Mouse (Mus musculus) limb, embryonic 13.5 days (tissue): Measurements from ENCODE around the gene Lrrc29. TPM values are rescaled to one million over a fixed set of nuclear protein-coding genes. Genes with fewer than 3 reads are reported as not detected.

ENCODE experiments used
- ATAC-seq: fragments of 200-750 bp; cut with Nextera tagmentation; 2 replicates; pipeline ENCODE4 v1.8.0; 2017; ENCODE audit warnings: low read depth, moderate number of reproducible peaks, moderate TSS enrichment; ENCODE audit not compliant: low FRiP score
- H3K27ac ChIP-seq: fragments of 300-500 bp; sonication (generic); 2 replicates; pipeline ENCODE4 v1.5.1; 2015; ENCODE audit warnings: inconsistent platforms, mild to moderate bottlenecking, moderate library complexity
- H3K27me3 ChIP-seq: fragments of 300-500 bp; sonication (generic); 2 replicates; pipeline ENCODE4 v1.6.1; 2015; ENCODE audit warnings: mild to moderate bottlenecking, inconsistent platforms
- H3K36me3 ChIP-seq: fragments of 300-500 bp; sonication (generic); 2 replicates; pipeline ENCODE4 v1.6.1; 2015; ENCODE audit warnings: inconsistent platforms, mild to moderate bottlenecking, moderate library complexity
- H3K4me1 ChIP-seq: fragments of 300-500 bp; sonication (generic); 2 replicates; pipeline ENCODE4 v1.6.1; 2015; ENCODE audit warnings: inconsistent platforms
- H3K4me2 ChIP-seq: fragments of 300-500 bp; sonication (generic); replicated peaks from 2 replicates; pipeline ENCODE4 v1.6.1; 2015; ENCODE audit warnings: inconsistent platforms, mild to moderate bottlenecking, moderate library complexity
- H3K4me3 ChIP-seq: fragments of 300-500 bp; sonication (generic); 2 replicates; pipeline ENCODE4 v1.5.1; 2015; ENCODE audit warnings: moderate library complexity, mild to moderate bottlenecking, inconsistent platforms
- H3K9ac ChIP-seq: fragments of 300-500 bp; sonication (generic); 2 replicates; pipeline ENCODE4 v1.6.1; 2015; ENCODE audit warnings: mild to moderate bottlenecking, inconsistent platforms
- H3K9me3 ChIP-seq: fragments of 300-500 bp; sonication (generic); 2 replicates; pipeline ENCODE4 v1.6.1; 2016; ENCODE audit warnings: inconsistent platforms
- WGBS: fragments of 180-500 bp; shearing (Covaris S2); methylation state at CpG from one replicate; pipeline ENCODE4 v1.1.7; 2015; 5-methylcytosine and 5-hydroxymethylcytosine counted together
- polyA plus RNA-seq: library from polyadenylated mRNA; unstranded; fragments of >200 nt; fragmentation: Nextera tagmentation; extraction: Ambion mirVana; gene quantifications from 2 replicates; pipeline ENCODE4 v1.2.1, GENCODE M21; 2015

Lrrc29 gene
- polyA plus RNA-seq = 1.8 and 2.7 TPM in 2 replicates

GRCm38 (mm10) chr8:105326141-105326672 is at the start of gene Lrrc29, which contains the start of gene Tmem208:
TSS of gene Lrrc29 (minus strand) at chr8:105326278.
TSS of gene Tmem208 (plus strand) at chr8:105326354.
- Histone ChIP-seq H3K36me3 (peaks cover 48% of the 10 kb centered on the region), H3K4me2 (peak within 1 kb of the TSS; percentile 87), H3K4me3 (peak within 1 kb of the TSS; percentile 81), H3K9ac (peak within 1 kb of the TSS; percentile 87), H3K4me1 (peaks cover 25% of the 10 kb centered on the region), H3K9me3 (no peaks in the 10 kb centered on the region), H3K27me3 (no peaks in the 10 kb centered on the region), H3K27ac (peak within 1 kb of the TSS; percentile 85)
- ATAC-seq = peak; percentile 94
- WGBS = under 1% methylated on average over 36 of the region's 36 CpGs

DNA sequence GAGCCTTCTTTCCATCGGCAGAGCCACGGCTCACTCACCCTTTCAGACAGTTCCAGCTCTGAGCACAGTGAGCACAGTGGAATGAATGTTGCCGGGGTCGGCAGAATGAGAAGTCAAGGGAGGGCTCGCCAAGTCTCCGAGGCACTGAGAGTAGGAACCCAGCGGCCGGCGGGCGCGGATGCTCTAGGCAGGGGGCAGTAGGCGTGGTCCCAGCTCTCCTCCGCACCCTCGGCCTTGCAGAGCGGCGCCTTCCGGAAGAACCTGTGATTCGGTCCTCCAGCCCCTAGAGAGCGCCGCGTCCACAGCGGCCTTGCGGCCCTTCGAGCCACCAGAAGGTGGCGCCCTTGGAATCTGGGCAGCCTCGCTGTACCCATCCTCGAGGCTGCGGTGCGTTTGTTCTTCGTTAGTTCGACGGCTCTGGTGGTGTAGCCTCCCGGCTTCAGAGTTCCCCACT is 48.5 kb upstream of the Lrrc29 start:
- H3K4me1 ChIP-seq = peaks cover 38% of the 10 kb centered on the region
- H3K9me3 ChIP-seq = no peaks in the 10 kb centered on the region; the same call in 1 of the 2 replicates
- 0 out of 2 replicates have a peak overlapping the region, but pooled peaks have one; percentile 51 for H3K9ac ChIP-seq
- no peaks in the 10 kb centered on the region for H3K27me3 ChIP-seq
- peak overlapping the region; percentile 59 for H3K4me2 ChIP-seq
- no peak overlapping the region for H3K27ac ChIP-seq
- no peak for ATAC-seq
- peak overlapping the region; percentile 26 for H3K4me3 ChIP-seq
- H3K36me3 ChIP-seq = no peaks in the 10 kb centered on the region; the same call in 1 of the 2 replicates
- WGBS = 30% methylated on average over 33 of the region's 33 CpGs

- Histone ChIP-seq H3K27ac (no peak within 1 kb of the TSS), H3K4me3 (no peak within 1 kb of the TSS), H3K4me1 (peaks cover 23% of the 10 kb centered on the region), H3K9me3 (no peaks in the 10 kb centered on the region; the same call in 1 of the 2 replicates), H3K27me3 (no peaks in the 10 kb centered on the region), H3K4me2 (peak within 1 kb of the TSS; percentile 59; the same call in 1 of the 2 replicates), H3K9ac (no peak within 1 kb of the TSS), H3K36me3 (peaks cover 8% of the 10 kb centered on the region; the same call in 1 of the 2 replicates)
- ATAC-seq = no peak
- 53% methylated on average over 2 of the region's 2 CpGs for WGBS
Observed at GRCm38 (mm10) chr8:105373032-105373431, 47.0 kb upstream of the Lrrc29 start, which contains the start of gene Plekhg4. TSS of gene Plekhg4 (plus strand) at chr8:105373274.

GRCm38 (mm10) chr8:105372473-105372872 is 46.4 kb upstream of the Lrrc29 start:
- Histone ChIP-seq H3K4me1 (peaks cover 17% of the 10 kb centered on the region), H3K9me3 (no peaks in the 10 kb centered on the region; the same call in 1 of the 2 replicates), H3K9ac (no peak overlapping the region), H3K36me3 (peaks cover 14% of the 10 kb centered on the region; the same call in 1 of the 2 replicates), H3K4me3 (no peak overlapping the region), H3K27ac (no peak overlapping the region), H3K4me2 (no peak overlapping the region), H3K27me3 (no peaks in the 10 kb centered on the region)
- WGBS = 77% methylated on average over 9 of the region's 9 CpGs
- ATAC-seq = no peak

GRCm38 (mm10) chr8:105367107-105367506 is 41.0 kb upstream of the Lrrc29 start:
- no peak overlapping the region for H3K4me2 ChIP-seq
- WGBS = 72% methylated on average over 2 of the region's 2 CpGs
- peaks cover 50% of the 10 kb centered on the region for H3K36me3 ChIP-seq
- no peak overlapping the region for H3K4me3 ChIP-seq
- no peak overlapping the region for H3K9ac ChIP-seq
- no peaks in the 10 kb centered on the region; the same call in 1 of the 2 replicates for H3K9me3 ChIP-seq
- H3K27ac ChIP-seq = no peak overlapping the region
- H3K4me1 ChIP-seq = peaks cover 3% of the 10 kb centered on the region; the same call in 1 of the 2 replicates
- ATAC-seq = no peak
- H3K27me3 ChIP-seq = no peaks in the 10 kb centered on the region

- no peak overlapping the region for H3K4me3 ChIP-seq
- H3K4me2 ChIP-seq = no peak overlapping the region
- H3K9ac ChIP-seq = 0 out of 2 replicates have a peak overlapping the region, but pooled peaks have one; percentile 1
- peak; percentile 69; the same call in 1 of the 2 replicates for ATAC-seq
- H3K36me3 ChIP-seq = peaks cover 50% of the 10 kb centered on the region
- H3K9me3 ChIP-seq = no peaks in the 10 kb centered on the region; the same call in 1 of the 2 replicates
- no peak overlapping the region for H3K27ac ChIP-seq
- H3K27me3 ChIP-seq = no peaks in the 10 kb centered on the region
- H3K4me1 ChIP-seq = peaks cover 15% of the 10 kb centered on the region; the same call in 1 of the 2 replicates
- WGBS = 71% methylated on average over 12 of the region's 12 CpGs
Observed at GRCm38 (mm10) chr8:105361751-105362702, 35.9 kb upstream of the Lrrc29 start.

DNA sequence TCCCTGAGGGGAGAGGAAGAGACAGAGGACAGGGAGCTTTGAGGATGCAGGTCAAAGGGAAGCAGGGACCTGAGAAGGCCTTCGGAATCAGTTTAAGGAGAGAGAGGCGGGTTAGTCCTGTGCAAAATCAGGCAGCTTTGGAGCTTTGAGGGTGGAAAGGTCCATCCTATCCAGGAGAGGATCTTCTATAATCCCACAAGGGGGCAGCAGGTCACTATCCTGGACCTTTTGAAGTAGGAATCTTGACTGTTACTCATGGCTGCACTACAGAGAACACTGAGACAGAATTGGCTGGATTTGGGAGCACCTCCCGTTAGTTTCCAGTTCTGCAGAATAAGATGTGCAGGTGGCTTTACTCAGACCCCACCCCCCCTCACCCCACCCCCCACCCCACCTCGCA is 33.6 kb upstream of the Lrrc29 start:
- no peaks in the 10 kb centered on the region for H3K27me3 ChIP-seq
- no peak for ATAC-seq
- peaks cover 52% of the 10 kb centered on the region for H3K36me3 ChIP-seq
- H3K4me2 ChIP-seq = no peak overlapping the region
- H3K27ac ChIP-seq = no peak overlapping the region
- no peak overlapping the region for H3K9ac ChIP-seq
- H3K4me3 ChIP-seq = no peak overlapping the region
- H3K4me1 ChIP-seq = peaks cover 22% of the 10 kb centered on the region
- H3K9me3 ChIP-seq = no peaks in the 10 kb centered on the region
- WGBS = 49% methylated on average over 4 of the region's 4 CpGs

- Histone ChIP-seq H3K4me3 (no peak overlapping the region), H3K4me2 (no peak overlapping the region), H3K9me3 (no peaks in the 10 kb centered on the region), H3K4me1 (peaks cover 25% of the 10 kb centered on the region), H3K36me3 (peaks cover 48% of the 10 kb centered on the region), H3K9ac (no peak overlapping the region), H3K27me3 (no peaks in the 10 kb centered on the region), H3K27ac (no peak overlapping the region)
- no peak for ATAC-seq
- WGBS = 81% methylated on average over 15 of the region's 15 CpGs
Observed at GRCm38 (mm10) chr8:105359208-105359607, 33.1 kb upstream of the Lrrc29 start.

GRCm38 (mm10) chr8:105356681-105357080 is 30.6 kb upstream of the Lrrc29 start:
- Histone ChIP-seq H3K27me3 (no peaks in the 10 kb centered on the region), H3K36me3 (peaks cover 37% of the 10 kb centered on the region), H3K9me3 (no peaks in the 10 kb centered on the region), H3K9ac (no peak overlapping the region), H3K4me1 (peaks cover 31% of the 10 kb centered on the region), H3K4me2 (no peak overlapping the region), H3K4me3 (no peak overlapping the region), H3K27ac (no peak overlapping the region)
- WGBS = 88% methylated on average over 14 of the region's 14 CpGs
- no peak for ATAC-seq

- no peak for ATAC-seq
- Histone ChIP-seq H3K9ac (no peak overlapping the region), H3K36me3 (peaks cover 37% of the 10 kb centered on the region), H3K9me3 (no peaks in the 10 kb centered on the region), H3K27ac (no peak overlapping the region), H3K4me3 (no peak overlapping the region), H3K4me2 (no peak overlapping the region), H3K27me3 (no peaks in the 10 kb centered on the region), H3K4me1 (peaks cover 37% of the 10 kb centered on the region)
- WGBS = 59% methylated on average over 26 of the region's 26 CpGs
Observed at GRCm38 (mm10) chr8:105355179-105356024, 29.3 kb upstream of the Lrrc29 start.

DNA sequence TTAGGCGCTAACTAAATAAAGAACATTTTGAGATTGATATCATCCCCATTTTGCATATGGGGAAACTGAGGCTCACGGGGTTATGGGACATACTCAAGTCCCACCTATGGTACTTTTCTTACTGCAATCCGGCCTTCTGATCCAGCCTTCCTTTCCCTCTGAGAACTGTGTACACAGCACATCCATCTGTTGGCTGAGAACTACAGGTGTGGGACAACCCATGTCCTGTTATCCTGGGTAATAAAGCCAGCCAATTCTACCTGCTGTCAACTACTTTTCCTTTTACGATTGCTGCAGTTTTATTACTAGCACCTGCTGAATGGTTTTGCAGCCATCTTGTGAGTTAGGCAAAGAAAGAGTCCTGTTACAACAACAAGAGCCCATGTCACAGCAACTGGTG is 28.5 kb upstream of the Lrrc29 start:
- H3K27me3 ChIP-seq = peaks cover 3% of the 10 kb centered on the region; the same call in 1 of the 2 replicates
- H3K4me2 ChIP-seq = no peak overlapping the region
- H3K4me1 ChIP-seq = peaks cover 46% of the 10 kb centered on the region
- no peak overlapping the region for H3K4me3 ChIP-seq
- H3K9me3 ChIP-seq = no peaks in the 10 kb centered on the region
- ATAC-seq = no peak
- H3K9ac ChIP-seq = no peak overlapping the region
- peaks cover 37% of the 10 kb centered on the region for H3K36me3 ChIP-seq
- H3K27ac ChIP-seq = no peak overlapping the region
- WGBS = 66% methylated on average over 4 of the region's 4 CpGs
